Mouse (Mus musculus) urinary bladder, postnatal 4 days (tissue): Measurements from ENCODE around the gene Prune1.
A peak's percentile ranks its signal among the peaks of the same experiment; 100 is the strongest.

Experiments used
- DNase-seq, 2 experiments: peaks; one replicate each; pipeline ENCODE4 v3.0.0; 2021 to 2022; ENCODE audit warnings: low spot score in 2 of 2

Gene Prune1

DNA sequence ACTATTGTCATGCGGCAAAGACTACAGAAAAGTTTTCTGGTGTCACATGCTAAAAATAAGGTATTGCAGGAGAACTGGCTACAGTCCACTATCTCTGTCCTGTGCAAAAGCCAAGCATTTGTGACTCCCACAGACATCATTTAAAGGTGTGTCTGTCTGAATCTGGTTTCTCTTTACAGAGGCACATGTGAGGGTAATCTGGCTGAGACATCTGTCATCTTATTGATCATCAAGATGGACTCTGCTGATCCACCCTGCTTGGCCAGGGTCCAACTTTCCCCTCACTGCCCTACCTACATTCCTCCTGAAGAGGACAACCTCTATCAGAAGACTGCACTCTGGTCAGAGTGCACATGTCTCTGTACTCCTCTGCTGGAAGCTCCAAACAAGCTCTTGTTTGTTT, 4.7 kb downstream of the Prune1 start:
- no peak for DNase-seq

DNA sequence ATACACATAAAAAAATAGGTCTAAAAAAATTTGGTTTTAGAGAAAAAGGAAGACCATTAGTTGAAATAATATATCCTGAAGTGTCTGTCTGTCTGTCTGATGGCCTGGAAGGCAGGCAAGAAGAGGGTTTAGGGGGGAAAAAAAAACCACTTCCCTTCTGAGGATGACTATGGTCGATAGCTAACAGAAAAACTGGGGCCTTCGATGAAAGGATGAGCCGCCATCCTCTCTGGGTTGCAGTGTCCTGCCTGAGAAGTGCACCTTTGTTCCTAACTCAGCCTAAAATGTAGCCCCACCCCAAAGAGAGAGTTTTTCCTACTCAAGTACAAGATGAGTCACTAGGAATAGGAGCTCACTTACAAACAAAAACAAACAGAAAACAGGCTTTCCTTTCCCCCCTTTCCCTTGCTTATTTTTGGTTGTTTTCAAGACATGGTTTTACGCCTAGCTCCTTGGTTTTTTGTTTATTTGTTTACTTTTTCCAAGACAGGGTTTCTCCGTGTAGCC, 5.4 kb downstream of the Prune1 start:
- no peak for DNase-seq

- DNase-seq, result no peak
Measured at GRCm38 (mm10) chr3:95275161-95275560, 6.7 kb downstream of the Prune1 start.

DNA sequence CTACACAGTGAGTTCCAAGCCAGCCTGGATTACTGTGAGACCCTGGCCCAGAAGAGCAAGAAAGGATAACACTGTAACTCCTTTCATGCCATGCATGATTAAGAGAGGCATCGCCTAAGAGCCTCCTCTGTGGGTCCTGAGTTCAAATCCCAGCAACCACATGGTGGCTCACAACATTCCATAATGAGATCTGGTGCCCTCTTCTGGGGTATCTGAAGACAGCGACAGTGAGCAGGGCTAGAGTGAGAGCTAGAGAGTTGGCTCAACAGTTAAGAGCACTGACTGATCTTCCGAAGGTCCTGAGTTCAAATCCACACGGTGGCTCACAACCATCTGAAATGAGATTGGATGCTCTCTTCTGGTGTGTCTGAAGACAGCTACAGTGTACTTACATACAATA, 7.4 kb downstream of the Prune1 start:
- no peak for DNase-seq

DNA sequence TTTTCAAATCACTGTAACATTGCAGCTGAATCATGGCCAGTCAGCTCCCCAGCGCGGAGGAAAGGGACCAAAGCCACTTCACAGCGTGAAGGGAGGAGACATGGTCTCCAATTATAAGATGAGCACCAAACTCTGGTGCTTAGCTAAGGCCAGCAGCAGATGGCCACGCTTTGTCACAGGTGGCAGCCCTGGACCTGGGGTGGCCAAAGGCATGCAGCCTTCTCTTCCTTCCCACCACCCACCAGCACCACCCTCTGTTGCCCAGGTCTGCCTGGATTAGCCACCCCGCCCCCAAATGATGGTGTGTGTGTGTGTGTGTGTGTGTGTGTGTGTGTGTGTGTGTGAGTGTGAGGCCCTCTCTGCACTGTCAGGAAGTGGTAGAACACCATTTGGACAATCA, 8.4 kb downstream of the Prune1 start:
- DNase-seq, result no peak

DNA sequence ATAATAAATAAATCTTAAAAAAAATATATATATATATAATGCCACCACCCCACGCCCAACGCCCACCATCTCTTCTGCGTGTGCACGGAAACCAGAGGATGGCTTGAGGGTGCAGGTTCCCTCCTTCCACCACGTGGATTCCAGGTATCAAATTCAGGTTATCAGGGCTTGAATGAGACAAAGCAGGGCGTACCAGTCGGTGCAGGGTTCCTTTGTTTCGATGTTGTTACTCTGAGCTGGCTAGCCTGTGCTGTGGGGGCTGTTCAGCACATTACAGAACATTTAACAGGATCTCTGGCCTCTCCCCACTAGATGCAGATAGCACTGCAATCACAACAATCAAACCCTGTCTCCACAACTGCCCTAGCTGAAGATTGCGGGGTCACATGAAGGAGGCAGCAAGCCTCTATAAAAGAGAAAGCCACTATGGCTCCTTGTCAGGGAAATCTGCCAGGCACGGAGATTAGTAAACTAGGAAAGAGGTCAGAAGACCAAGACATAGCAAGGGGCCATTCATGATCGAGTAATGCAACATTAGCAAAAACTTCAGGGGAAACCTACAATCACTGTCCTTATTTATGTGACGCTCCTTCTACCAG, 11.0 kb downstream of the Prune1 start:
- DNase-seq, result no peak

DNA sequence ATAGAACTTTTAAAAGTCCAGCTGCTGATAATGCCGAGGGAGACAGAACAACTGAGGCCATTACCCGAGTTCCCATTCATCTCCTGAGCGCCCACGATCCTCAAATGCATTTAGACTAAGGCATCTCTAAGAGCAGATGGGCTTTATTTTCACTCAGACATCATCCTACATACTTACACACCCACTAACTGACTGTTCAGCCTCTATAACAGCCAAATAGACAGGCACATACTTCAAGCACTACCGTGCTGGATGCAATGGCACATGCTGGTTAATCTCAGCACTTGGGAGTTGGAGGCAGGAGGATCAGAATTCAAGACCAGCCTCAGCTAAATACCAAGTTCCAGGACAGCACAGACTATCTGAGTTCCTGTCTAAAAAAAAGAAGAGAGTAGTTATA, 12.1 kb downstream of the Prune1 start:
- no peak for DNase-seq

DNA sequence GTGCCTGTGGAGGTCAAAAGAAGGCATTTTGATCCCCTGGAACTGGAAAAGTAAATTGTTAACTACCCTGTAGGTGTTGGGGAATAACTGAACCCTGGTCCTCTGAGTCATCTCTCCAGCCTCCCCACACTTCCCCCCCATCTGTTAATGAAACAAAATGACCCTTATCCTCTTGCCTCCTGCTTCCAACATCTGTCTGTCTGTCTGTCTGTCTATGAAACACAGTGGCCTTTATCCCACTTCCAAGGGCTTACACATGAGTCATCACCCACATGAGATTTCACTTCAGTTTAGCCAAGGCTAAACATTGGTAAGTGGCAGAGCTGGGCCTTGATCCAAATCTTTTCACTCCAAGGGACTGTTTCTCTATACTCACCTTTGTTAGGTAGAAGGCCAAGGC, 14.0 kb downstream of the Prune1 start:
- no peak for DNase-seq

GRCm38 (mm10) chr3:95266052-95266451, 15.8 kb downstream of the Prune1 start:
- DNase-seq, result no peak

GRCm38 (mm10) chr3:95264724-95265123, 17.2 kb downstream of the Prune1 start:
- DNase-seq, result no peak

DNA sequence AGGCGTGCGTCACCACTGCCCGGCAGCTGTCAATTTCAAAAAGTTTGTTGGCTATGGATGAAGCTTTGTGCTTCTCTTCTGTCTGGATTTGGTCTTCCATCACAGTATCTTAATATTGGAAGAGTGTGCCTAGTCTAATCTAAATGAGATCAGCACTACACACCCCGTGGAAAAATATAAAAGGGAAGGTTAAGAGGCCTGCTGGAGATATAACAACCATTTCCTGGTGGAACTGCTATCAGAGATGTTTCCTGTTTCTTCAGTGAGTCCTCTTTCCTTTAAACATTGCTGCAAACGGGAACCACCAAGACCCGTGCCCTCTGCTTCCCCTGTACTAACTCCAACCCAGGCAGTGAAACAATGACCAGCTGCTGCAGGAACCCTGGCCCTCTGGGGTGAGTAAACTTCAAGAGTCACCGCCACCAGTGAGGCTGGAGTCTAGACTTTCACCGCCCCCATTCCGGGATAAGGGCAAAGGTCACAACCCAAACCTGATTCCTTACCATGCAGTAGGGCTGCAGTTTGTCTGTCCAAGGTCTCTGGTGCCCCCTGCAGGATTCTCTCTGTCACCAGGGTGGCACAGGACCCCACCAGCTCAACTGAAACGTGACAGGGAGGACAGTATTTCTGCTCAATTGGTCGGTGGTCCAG, 18.7 kb downstream of the Prune1 start:
- peak; percentile 45 to 73 for DNase-seq

GRCm38 (mm10) chr3:95261975-95262374, 19.9 kb downstream of the Prune1 start:
- no peak for DNase-seq

DNA sequence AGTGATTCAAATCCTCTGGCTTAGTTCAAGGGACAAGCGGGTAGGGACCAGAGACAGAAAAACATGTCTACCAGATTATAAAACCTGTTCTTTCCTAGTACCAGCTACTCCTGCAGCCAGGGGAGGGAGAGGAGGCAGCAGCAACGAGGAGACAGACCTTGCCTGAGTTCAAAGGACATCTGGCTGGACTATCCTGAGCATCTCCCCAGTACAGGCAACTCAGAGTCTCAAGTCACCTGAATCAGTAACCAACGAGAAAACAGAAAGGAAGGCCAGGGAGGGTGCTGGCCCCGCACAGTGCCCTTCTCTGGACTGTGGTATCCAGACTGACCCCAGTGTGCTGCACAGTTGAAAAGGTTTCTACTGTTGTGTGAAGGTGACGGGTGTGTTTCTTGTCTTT, 24.9 kb downstream of the Prune1 start:
- DNase-seq, result no peak

DNA sequence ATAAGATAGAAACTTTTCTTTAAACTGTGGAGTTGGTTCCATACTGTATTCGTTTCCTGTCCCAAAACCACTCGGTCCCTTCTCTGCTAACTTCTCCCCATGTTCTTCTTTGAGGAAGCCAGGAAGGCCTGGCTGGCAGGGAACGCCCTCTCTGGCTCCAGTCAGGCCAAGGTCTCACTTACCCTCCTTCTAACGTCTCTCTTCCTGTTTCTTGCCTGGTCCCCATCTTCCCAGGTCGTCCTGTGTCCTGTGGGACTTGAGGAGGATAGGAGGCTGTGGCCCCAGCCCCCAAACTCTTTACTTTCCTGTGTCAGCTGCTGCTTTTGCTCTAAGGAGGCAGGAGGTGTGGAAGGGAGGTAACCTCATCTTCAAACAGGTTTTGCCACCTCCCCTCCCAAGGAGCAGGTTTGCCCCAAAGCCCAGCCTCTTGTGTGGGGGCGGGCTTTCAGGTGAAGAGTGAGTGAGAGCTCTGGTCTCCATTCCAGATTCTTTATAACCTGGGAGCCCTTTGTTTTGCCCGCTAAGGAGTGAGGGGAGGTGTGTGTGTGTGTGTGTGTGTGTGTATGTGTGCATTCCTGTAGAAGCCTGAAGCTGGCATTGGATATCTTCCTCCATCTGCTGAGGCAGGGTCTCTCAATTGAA, 31.0 kb downstream of the Prune1 start, which contains the start of gene Bnipl:
TSS of gene Bnipl (minus strand) at position 411 of the 642 bp plus-strand sequence.
- no peak for DNase-seq

GRCm38 (mm10) chr3:95250361-95250760, 31.5 kb downstream of the Prune1 start:
- DNase-seq, result no peak

GRCm38 (mm10) chr3:95247660-95248336, 34.1 kb downstream of the Prune1 start:
- DNase-seq, result no peak

DNA sequence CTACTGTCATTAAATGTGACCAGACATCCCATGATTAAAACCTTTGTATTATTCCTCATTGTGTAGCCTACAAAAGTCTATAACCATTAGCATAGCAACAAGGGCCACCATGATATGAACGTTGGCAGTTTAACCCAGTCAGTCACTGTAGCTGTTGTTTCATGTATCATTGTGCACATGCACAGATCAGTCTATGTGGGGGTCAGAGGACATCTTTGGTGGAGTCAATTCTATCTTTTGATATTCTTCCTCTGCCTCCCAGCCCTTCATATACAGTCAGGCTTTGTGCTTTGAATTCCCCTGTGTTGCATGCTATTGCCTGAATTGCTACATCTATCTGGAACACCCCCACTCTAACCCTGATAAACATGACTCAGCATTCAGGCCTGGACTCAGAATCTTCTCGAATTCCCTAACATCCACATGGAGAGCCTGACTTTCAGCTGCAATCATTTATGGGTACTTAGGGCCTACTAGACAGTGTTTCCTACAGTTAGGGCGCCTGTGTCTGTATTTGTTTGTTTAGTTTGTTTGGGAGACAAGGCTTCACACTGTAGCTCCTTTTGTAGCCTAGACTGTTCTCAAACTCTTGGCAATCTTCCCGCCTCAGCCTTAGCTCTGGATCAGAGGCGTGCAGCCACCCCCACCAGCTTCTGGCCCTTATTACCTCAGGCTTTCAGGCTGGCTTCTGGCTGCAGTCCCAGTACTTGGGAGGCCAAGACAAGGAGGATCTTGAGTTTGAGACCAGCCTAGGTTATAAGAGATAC, 35.2 kb downstream of the Prune1 start:
- DNase-seq, result peak in 1 of 2 experiments; percentile 44

DNA sequence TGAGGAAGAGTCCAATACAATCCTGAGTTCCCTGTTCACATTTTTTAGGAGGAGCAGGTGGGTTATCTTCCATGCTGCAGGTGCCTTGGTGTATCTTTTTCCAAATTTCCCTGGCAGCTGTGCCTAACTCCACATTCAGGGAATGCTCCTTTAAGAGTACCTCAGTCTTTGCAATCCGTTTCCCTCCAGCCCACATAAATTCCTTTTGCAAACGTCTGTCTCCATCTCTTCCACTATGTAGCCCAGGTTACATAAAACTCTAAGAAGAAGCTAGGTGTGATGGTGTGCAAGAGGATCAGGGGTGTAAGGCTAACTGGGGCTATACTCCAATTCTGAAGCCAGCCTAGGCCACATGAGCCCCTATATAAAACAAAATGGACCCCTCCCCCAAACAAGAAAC, 38.8 kb downstream of the Prune1 start:
- no peak for DNase-seq

DNA sequence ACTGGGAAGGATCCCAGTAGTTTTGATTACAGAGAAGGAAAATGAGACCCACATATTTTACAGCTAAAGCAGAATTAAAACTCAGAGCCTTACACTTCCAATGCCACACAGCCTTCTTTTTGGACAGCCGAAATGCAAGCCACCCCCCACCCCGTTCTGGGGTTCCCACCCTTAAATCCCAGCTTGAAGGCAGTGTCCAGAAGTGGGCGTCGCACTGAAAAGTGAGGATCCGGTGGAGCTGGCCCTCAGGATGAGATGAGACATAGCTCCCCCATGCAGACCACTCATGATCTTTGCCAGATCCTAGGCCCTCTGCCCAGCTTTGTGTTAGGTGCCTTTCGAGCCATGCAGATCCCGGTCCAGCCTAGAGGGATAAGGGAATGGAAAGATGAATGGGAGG, 40.4 kb downstream of the Prune1 start, which contains the start of gene Gm128:
TSS of gene Gm128 (minus strand) at position 101 of the 400 bp plus-strand sequence.
- no peak for DNase-seq

GRCm38 (mm10) chr3:95240900-95241299, 41.0 kb downstream of the Prune1 start:
- DNase-seq, result no peak

DNA sequence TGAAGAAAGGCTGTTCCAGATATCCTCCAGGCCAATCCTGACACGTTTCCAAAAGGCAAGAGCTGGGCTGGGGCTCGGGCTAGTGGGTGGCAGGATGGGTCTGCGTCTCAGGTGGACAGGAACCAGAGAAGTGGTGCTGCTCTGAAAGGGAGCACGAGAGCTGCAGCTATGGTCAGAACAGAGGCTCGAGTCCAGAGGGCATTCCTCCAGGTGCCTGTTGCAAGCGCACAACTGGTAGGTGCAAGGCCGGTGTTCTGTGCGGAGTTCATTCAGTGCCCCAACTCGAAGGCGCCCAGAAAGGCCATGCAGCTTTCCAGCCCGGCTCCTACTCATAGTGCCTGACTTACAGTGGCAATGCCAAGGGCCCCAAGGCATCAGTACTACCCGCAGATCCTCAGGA, 41.9 kb downstream of the Prune1 start:
- no peak for DNase-seq

DNA sequence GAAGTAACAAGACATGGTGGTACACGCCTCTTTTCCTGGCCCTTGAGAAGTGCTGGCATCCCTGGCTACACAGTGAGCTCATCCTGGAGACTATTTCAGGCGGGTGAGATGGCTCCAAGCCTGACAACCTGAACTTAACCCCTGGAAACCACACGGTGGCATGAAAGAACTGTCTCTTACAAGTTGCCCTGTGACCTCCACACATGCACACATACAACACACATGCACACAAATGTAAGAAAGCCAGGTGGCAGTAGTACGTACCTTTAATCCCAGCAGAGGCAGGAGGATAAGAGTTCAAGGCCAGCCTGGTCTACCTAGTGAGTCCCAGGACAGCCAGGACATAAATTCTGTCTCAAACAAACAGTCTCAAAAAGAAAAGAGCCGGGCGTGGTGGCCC, 42.9 kb downstream of the Prune1 start:
- no peak for DNase-seq
